Mouse (Mus musculus) neural tube, embryonic 10.5 days (tissue): ENCODE measurements around the gene Igsf8.

Experiments used
- DNase-seq: peaks from one replicate; pipeline ENCODE4 v3.0.0-alpha.2; 2017; ENCODE audit warnings: low spot score; ENCODE audit errors: extremely low spot score

Igsf8 gene

DNA sequence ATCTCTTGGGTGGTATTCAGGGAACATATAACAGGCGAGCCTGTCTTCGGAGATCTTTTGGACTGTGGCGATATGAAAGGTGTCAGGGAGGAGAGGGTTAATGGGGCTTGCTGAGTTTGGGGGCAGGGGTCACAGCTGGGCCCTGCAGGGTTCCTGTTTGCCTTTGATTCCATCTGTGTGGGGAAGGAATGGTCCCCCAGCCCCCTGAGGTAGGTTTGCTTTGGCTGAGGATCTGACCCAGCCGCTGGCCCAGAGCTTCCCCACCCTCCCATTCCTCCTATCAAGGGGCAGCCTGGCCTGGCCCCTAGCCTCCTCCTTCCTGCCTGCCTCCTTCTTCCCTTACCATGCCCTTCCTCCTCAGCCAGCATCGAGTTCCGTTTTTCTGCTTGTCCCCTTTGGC lies 41.4 kb downstream of the Igsf8 start:
- peak; percentile 67 for DNase-seq

DNA sequence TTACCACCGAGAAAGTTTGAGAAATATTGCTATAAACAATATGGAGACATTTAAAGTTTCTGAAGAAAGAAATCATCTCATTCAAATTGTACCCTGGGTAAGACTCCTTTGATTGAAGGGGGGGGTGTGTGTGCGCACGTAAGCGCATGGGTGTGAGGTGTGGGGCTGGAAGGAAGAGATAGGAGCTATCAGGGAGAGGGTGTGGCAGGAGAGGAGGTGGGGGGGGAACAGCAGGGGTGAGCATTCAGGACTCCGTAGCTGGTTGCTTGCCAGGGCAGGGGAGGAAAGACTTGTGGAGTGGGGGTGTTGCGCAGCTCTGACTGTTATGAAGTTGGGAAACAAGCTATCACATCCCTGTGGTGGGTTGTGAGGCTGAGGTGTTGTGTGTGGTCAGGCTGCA lies 43.0 kb downstream of the Igsf8 start:
- DNase-seq, result no peak

DNA sequence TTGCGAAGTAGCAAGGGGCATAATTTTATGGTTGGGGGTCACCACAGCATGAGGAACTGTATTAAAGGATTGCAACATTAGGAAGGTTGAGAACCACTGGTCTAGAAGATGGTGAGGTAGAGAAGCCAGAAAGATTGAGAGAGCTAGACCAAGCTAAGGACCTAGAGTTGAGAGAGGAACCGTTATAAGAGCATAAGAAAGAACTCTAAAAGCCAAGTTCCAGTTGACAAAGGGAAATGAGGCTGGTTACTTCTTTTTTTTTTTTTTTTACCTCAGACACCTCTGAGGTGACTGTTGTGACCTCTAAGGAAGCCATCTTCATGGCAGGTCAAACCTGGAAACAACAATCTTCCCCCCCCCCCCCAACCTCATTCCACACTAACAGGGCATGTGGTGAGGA lies 43.7 kb downstream of the Igsf8 start:
- DNase-seq, result no peak

- DNase-seq, result no peak
These were observed 44.2 kb downstream of the Igsf8 start for GRCm38 (mm10) chr1:172305635-172306034.

DNA sequence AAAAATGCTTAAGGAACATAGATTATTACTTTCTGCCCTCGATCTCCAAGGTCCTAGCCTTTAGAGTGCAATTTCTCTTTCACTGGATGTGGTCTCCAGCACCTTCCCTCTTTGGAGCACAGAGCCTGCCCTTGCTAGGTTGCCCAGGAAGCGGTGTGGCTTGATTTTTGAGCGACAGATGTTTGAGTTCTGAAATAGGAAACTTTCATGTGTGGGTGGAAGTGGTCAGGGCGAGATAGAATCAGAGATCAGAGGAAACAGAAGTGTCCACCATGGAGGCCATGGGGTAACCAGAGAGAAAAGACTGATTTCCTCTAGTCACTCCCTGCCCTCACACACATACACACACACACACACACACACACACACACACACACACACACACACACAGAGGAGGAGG lies 44.8 kb downstream of the Igsf8 start:
- no peak for DNase-seq

GRCm38 (mm10) chr1:172306885-172307284 lies 45.4 kb downstream of the Igsf8 start:
- DNase-seq, result no peak

DNA sequence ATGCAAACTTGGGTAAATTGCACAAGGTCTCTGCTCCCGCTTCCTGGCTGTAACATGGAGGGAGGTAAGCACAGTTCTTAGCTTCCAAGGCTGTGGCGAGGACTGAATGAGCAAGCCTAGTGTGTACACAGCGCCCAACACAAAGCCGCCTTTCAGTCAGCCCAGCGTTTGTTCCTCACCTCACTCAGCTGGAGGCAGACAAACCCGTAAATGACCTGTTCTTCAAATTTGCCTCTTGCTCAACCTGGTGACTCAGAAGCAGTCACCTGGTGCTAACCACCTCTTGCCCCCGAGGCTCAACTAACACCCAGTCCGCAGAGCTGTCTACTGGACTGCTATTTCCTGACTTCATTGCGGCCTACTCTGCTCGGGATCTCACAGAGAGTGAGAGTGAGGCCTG lies 46.5 kb downstream of the Igsf8 start:
- no peak for DNase-seq

DNA sequence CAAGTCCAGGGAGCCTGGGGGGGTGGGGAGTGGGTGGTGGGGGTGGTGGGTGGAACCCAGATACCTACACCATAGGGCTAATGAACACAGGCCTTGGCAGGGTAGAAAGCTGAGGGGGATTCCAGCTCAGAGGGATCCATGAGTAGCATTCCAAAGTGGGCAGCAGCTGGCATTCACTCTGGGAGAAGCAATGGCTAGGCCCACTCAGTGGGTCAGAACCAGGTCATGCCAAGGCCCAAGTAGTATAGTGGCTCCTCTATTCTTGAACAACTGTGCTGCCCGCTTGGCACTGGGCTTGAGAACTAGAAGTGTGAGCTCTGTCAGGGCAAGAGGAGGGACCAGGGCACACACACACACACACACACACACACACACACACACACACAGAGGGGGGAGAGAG lies 47.0 kb downstream of the Igsf8 start:
- no peak for DNase-seq

GRCm38 (mm10) chr1:172309699-172310398 lies 48.4 kb downstream of the Igsf8 start:
- peak; percentile 98 for DNase-seq

GRCm38 (mm10) chr1:172311248-172311906 lies 49.9 kb downstream of the Igsf8 start:
- DNase-seq, result peak; percentile 42

DNA sequence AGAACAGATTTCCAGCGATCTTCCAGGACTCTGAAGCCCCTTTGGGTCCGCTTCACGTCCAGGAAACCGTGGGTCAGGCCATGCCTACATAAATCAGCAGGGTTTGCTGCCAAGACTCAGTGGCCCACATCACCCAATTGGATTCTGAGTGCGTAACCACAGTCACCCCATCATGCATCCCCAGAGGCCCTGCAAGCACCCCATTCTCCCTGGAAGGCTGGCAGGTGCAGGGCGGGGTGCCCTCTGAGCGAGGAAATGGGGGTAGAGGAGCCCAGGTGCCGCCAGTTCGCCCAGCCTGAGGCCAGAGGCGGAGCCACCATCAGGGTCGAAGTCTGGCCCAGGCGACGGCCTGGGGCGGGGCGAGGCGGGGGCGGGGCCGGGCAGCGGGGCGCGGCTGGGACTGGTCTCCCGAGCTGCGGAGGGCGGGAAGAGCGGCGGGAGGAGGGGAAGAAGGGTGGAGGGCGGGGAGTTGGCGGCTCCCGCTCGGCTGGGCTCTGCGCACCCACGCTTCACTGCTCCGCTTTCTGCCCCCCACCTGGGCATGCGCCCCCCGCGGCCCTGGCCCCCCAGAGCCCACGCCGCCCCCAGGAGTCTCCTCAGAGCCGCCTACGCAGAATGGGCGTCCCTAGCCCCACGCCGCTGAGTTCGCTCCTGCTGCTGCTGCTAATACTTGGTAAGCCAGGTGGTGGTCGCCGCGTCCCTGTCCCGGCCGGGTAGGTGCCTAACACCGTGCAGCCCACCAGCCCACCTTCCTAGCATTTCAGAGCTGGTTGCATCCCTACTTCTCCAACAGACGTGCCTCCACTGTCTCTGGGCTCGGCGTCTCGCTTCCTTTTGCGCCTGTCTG lies 50.7 kb downstream of the Igsf8 start:
- peak; percentile 91 for DNase-seq

DNA sequence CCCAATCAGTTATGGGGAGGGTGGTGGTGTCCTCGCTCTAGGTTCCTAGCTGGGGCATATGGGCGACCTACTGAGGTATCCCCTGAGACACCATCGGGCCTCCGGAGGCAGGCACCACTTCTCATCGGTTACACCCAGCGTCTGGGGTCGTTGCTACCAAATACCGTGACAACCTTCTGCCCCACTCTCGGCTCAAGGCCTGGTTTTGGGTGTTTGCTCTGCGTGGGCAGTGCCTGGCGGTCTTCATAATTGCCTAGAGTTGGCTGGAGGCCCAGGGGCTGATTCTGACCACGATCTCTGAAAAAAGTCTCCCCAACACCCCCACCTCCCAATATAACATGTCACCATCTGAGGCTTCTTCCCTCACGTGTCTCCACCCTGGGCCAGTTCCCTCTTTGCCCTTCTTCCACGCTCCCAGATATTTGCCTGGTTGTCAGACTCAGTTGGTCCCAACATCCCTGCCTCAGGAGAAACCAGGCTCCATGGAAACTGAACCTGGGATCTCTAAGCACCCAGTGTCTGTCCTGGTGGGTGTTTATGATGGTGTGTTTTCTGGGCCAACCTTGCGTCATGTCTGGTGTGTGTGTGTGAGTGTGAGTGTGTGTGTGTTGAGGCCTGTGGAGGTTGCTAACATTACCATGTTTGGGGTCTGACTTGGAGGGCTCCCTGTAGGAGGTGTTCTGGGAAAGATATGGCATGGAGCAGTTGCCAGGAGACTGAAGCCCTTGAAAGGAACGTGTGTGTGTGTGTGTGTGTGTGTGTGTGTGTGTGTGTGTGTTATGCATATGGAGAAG lies 51.5 kb downstream of the Igsf8 start:
- DNase-seq, result no peak

DNA sequence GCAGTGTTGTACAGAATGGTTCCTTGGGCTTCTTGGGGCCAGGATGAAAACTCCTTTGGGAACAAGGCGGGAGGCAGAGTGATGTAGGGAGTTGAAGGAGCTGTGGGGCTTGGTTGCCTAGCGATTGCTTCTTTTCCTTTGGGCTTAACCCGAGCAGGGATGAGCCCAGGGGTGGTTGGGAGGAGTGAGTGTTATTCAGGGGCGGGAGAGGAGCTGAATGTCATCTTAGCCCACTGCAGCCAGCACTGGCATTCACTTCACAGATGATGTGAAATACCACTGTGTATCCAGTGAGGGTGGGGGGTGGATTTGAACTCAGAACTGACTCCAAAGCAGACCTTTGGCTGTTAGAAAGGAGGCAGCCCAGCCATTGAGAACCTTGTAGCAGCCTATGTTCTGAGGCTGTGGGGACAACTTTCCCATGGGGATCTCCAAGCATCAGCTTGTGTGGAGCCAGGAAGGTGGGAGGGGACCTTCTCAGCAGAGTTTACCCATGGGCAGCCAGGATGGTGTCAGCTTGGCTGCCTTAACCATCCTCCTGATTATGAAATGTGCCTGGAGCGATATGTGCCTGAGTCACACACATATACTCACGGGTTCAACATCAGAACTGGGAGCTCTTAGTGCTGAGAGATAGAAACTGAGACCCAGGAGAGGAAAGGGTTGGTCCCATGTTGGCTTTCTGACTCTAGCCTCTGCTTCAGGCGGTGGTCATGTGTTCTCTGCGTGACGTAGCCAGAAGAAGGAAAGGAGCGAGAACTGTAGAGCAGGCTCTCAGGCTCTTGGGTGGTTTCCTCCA lies 52.4 kb downstream of the Igsf8 start:
- DNase-seq, result no peak

DNA sequence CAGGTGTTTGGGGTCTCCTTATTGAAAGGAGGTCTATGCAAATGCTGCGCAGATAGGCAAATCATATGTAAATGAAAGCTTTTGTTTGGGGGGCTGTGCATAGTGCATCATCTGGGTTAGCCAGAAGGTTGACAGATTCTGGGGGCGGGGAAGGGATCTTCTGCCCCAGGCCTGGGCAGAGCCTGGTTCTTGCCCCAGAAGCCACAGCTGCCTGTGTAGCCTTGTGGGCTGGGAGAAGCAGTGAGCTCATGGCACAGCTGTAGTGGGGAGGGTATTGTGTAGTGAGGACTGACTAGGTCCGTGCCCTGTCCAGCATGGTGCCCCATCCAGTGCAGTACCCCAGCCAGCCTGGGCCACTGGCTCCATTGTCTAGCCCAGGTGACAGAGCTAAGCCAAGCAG lies 53.5 kb downstream of the Igsf8 start:
- DNase-seq, result no peak

GRCm38 (mm10) chr1:172317431-172317830 lies 56.0 kb downstream of the Igsf8 start:
- no peak for DNase-seq

DNA sequence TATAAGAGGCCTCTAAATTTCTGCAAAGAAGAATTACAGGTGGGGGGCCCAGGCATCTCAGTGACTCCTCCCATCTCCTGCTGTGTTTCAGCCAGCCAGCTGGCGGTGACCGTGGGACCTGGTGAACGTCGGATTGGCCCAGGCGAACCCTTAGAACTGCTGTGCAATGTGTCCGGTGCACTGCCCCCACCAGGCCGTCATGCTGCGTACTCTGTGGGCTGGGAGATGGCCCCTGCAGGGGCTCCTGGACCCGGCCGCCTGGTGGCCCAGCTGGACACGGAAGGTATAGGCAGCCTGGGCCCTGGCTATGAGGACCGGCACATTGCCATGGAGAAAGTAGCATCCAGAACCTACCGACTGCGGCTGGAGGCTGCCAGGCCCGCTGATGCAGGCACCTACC lies 56.5 kb downstream of the Igsf8 start:
- no peak for DNase-seq

GRCm38 (mm10) chr1:172318424-172319035 lies 57.1 kb downstream of the Igsf8 start:
- DNase-seq, result no peak

GRCm38 (mm10) chr1:172319346-172319745 lies 57.9 kb downstream of the Igsf8 start:
- no peak for DNase-seq

GRCm38 (mm10) chr1:172319921-172320411 lies 58.5 kb downstream of the Igsf8 start:
- DNase-seq, result no peak

- DNase-seq, result no peak
These were observed 61.3 kb downstream of the Igsf8 start for GRCm38 (mm10) chr1:172322725-172323124.
